ENCODE assay signal across 8 mouse cellular contexts in the genomic region with DNA sequence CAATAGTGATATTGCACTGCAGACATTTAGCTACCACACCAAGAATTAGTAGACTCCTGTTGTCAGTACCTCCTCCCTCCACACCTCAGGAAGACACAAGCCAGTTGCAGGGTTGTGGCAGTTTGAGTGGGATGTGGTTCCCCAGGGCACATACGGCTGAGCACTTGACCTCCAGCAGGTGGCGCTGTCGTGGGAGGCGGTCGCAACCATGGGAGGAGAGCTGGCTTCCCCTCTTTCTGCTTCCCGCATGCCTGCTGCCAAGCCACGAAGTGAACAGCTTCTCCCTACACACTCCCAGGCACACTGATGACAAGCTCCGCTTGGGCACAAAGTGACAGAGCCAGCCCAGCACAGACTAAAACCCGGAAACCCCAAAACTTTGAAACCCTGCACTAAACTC.
A peak's percentile ranks its signal among the peaks of the same experiment; 100 is the strongest.
DNase-seq lines count a peak whose midpoint lies in the region; ATAC-seq and TF ChIP-seq lines count a peak whose summit lies in the region.

No protein-coding gene starts in this region.

- peaks cover 7% of the 10 kb centered on the region; the same call in 1 of the 2 replicates for H3K9me3 ChIP-seq in intestine, postnatal 0 days (ENCODE audit: control insufficient read depth)
- H3K9me3 ChIP-seq in limb, embryonic 13.5 days, result peaks cover 13% of the 10 kb centered on the region; the same call in 1 of the 2 replicates
- H3K9me3 ChIP-seq in midbrain, embryonic 16.5 days (replicated peaks; ENCODE audit: control insufficient read depth, low read length, poor library complexity, severe bottlenecking), result peaks cover 5% of the 10 kb centered on the region; the same call in 1 of the 2 replicates

- 21% methylated on average over 9 of the region's 9 CpGs for WGBS in thymus, adult 2 months
- WGBS in intestine, postnatal 0 days, result 20% methylated on average over 9 of the region's 9 CpGs
- 24% methylated on average over 9 of the region's 9 CpGs for WGBS in limb, embryonic 13.5 days
- WGBS in midbrain, embryonic 16.5 days, result 22% methylated on average over 9 of the region's 9 CpGs

- ATAC-seq in granulocyte monocyte progenitor cell, adult 5-6 weeks (replicated peaks; ENCODE audit: poor library complexity, severe bottlenecking), result peak; percentile 71
- peak; percentile 53; the same call in 1 of the 2 replicates for ATAC-seq in intestine, postnatal 0 days
- peak; percentile 32; the same call in 1 of the 2 replicates for ATAC-seq in limb, embryonic 13.5 days (ENCODE audit: low FRiP score, low read depth)
- no peak for ATAC-seq in midbrain, embryonic 16.5 days

- no peak for TF ChIP-seq CTCF in thymus, adult 2 months (IDR thresholded peaks at IDR 0.05; ENCODE audit: borderline replicate concordance, control insufficient read depth, extremely low read depth, insufficient read depth, low read length, poor library complexity)
- TF ChIP-seq CTCF in intestine, postnatal 0 days (IDR thresholded peaks at IDR 0.05; ENCODE audit: low read depth), result peak; percentile 88

- DNase-seq in thymus, adult 2 months, result peak; percentile 20
- no peak for DNase-seq in thymus, adult 18-20 months
- peak; percentile 89 for DNase-seq in embryo, embryonic 10 days (ENCODE audit: low spot score)
- DNase-seq in thymus, postnatal 14 days, result peak; percentile 38

- no peaks in the 10 kb centered on the region for H3K36me3 ChIP-seq in thymus, adult 2 months (ENCODE audit: control insufficient read depth, insufficient read depth, low read length)
- H3K36me3 ChIP-seq in intestine, postnatal 0 days (ENCODE audit: control insufficient read depth, insufficient read depth), result no peaks in the 10 kb centered on the region
- no peaks in the 10 kb centered on the region for H3K36me3 ChIP-seq in limb, embryonic 13.5 days
- no peaks in the 10 kb centered on the region for H3K36me3 ChIP-seq in midbrain, embryonic 16.5 days (ENCODE audit: control insufficient read depth, insufficient read depth, low read length)

- H3K27me3 ChIP-seq in thymus, adult 2 months (ENCODE audit: control insufficient read depth, insufficient read depth, low read length), result no peaks in the 10 kb centered on the region
- no peaks in the 10 kb centered on the region for H3K27me3 ChIP-seq in intestine, postnatal 0 days (replicated peaks; ENCODE audit: control insufficient read depth, insufficient read depth, low read length)
- no peaks in the 10 kb centered on the region for H3K27me3 ChIP-seq in limb, embryonic 13.5 days
- H3K27me3 ChIP-seq in midbrain, embryonic 16.5 days (ENCODE audit: control insufficient read depth, insufficient read depth, low read depth, low read length), result no peaks in the 10 kb centered on the region

- no peak overlapping the region for H3K4me2 ChIP-seq in intestine, postnatal 0 days (replicated peaks; ENCODE audit: low read depth)
- H3K4me2 ChIP-seq in limb, embryonic 13.5 days (replicated peaks), result peak overlapping the region; percentile 45
- 0 out of 2 replicates have a peak overlapping the region, but pooled peaks have one; percentile 20 for H3K4me2 ChIP-seq in midbrain, embryonic 16.5 days (ENCODE audit: low read length)

- no peak for TF ChIP-seq POLR2A in thymus, adult 2 months (IDR thresholded peaks at IDR 0.05; ENCODE audit: control insufficient read depth, extremely low read depth, insufficient read depth, low read length, poor library complexity)

- H3K27ac ChIP-seq in thymus, adult 2 months (ENCODE audit: control insufficient read depth, insufficient read depth, low read length), result no peak overlapping the region
- no peak overlapping the region for H3K27ac ChIP-seq in intestine, postnatal 0 days (ENCODE audit: low read depth, low read length)
- H3K27ac ChIP-seq in limb, embryonic 13.5 days, result no peak overlapping the region
- no peak overlapping the region for H3K27ac ChIP-seq in midbrain, embryonic 16.5 days (ENCODE audit: low read length)

- H3K9ac ChIP-seq in intestine, postnatal 0 days (ENCODE audit: low read depth, low read length), result 0 out of 2 replicates have a peak overlapping the region, but pooled peaks have one; percentile 7
- H3K9ac ChIP-seq in limb, embryonic 13.5 days, result no peak overlapping the region
- no peak overlapping the region for H3K9ac ChIP-seq in midbrain, embryonic 16.5 days (ENCODE audit: low read depth, low read length)

- no peak overlapping the region for H3K4me3 ChIP-seq in thymus, adult 2 months (ENCODE audit: control insufficient read depth, insufficient read depth, low read length)
- H3K4me3 ChIP-seq in intestine, postnatal 0 days (ENCODE audit: low read depth, low read length), result no peak overlapping the region
- H3K4me3 ChIP-seq in limb, embryonic 13.5 days, result no peak overlapping the region
- H3K4me3 ChIP-seq in midbrain, embryonic 16.5 days (ENCODE audit: low read depth, low read length), result no peak overlapping the region

- peaks cover 4% of the 10 kb centered on the region for H3K4me1 ChIP-seq in thymus, adult 2 months (replicated peaks; ENCODE audit: control insufficient read depth, insufficient read depth, low read length)
- H3K4me1 ChIP-seq in intestine, postnatal 0 days (replicated peaks; ENCODE audit: control insufficient read depth, insufficient read depth, low read length), result no peaks in the 10 kb centered on the region
- H3K4me1 ChIP-seq in limb, embryonic 13.5 days, result peaks cover 7% of the 10 kb centered on the region
- H3K4me1 ChIP-seq in midbrain, embryonic 16.5 days (ENCODE audit: control insufficient read depth, insufficient read depth, low read length), result no peaks in the 10 kb centered on the region

Comparison
In these comparisons a context has a peak if more than half of its experiments do, and no peak if none do; other contexts are left out.
1. DNase-seq: peak in thymus, adult 2 months (single experiment), embryo, embryonic 10 days (single experiment) and thymus, postnatal 14 days (single experiment); none in thymus, adult 18-20 months (0 of 2).